Mouse (Mus musculus) heart, adult 2 months (tissue): ENCODE measurements at regions not wholly inside any gene's neighbourhood (a gene's known extent, or its start where the extent isn't known, plus 50 kb on each side); places are given as distances from the start of the nearest gene placed in this dataset.

ENCODE experiments used
- DNase-seq, 2 experiments: peaks; one replicate each; pipeline ENCODE4 v3.0.0; 2021
- H3K27ac ChIP-seq: fragments of 200-600 bp; 2 replicates; pipeline ENCODE4 v1.8.1; 2022
- H3K27me3 ChIP-seq: fragments of 200-500 bp; 2 replicates; pipeline ENCODE4 v1.6.1; 2012; ENCODE audit warnings: mild to moderate bottlenecking, low read length, inconsistent platforms, mixed read lengths; ENCODE audit not compliant: control insufficient read depth, insufficient read depth
- H3K36me3 ChIP-seq: fragments of 200-500 bp; 2 replicates; pipeline ENCODE4 v1.6.1; 2012; ENCODE audit warnings: low read length, inconsistent platforms; ENCODE audit not compliant: control insufficient read depth, insufficient read depth
- H3K4me1 ChIP-seq: fragments of 200-500 bp; 2 replicates; pipeline ENCODE4 v1.6.1; 2011; ENCODE audit warnings: low read length; ENCODE audit not compliant: control insufficient read depth, insufficient read depth
- H3K4me3 ChIP-seq: fragments of 200-600 bp; 2 replicates; pipeline ENCODE4 v1.8.1; 2022
- H3K79me2 ChIP-seq: fragments of 200-500 bp; replicated peaks from 2 replicates; pipeline ENCODE4 v1.6.1; 2012; ENCODE audit warnings: mild to moderate bottlenecking, inconsistent platforms, low read length, moderate library complexity, mixed read lengths; ENCODE audit not compliant: control insufficient read depth, insufficient read depth
- H3K9ac ChIP-seq: fragments of 200-500 bp; 2 replicates; pipeline ENCODE4 v1.6.1; 2012; ENCODE audit warnings: low read depth, mild to moderate bottlenecking, control low read depth, inconsistent platforms, low read length, mixed read lengths
- CTCF ChIP-seq: fragments of 200-600 bp; IDR thresholded peaks from 2 replicates; pipeline ENCODE4 v1.8.1; 2022; ENCODE audit warnings: antibody characterized with exemption, mild to moderate bottlenecking, moderate library complexity
- EP300 ChIP-seq: fragments of 200-500 bp; IDR thresholded peaks from 2 replicates; pipeline ENCODE4 v1.6.1; 2011; ENCODE audit warnings: low read depth, low read length, control low read depth; ENCODE audit not compliant: insufficient read depth
- POLR2A ChIP-seq: fragments of 200-500 bp; IDR thresholded peaks from 2 replicates; pipeline ENCODE4 v1.6.1; 2011; ENCODE audit warnings: mild to moderate bottlenecking, low read depth, low read length, control low read depth; ENCODE audit not compliant: insufficient read depth
- WGBS: fragments of 180-500 bp; shearing (Covaris S2); methylation state at CpG from one replicate; pipeline ENCODE4 v1.1.7; 2018; 5-methylcytosine and 5-hydroxymethylcytosine counted together
- intact Hi-C: fragments of 180-260 bp; cut with DNase I; formaldehyde crosslinking; loops from one replicate; pipeline ENCODE4 v1.15.1; 2025

GRCm38 (mm10) chr2:133724310-133724709, 172.4 kb downstream of the Bmp2 start:
- Histone ChIP-seq H3K36me3 (no peaks in the 10 kb centered on the region), H3K4me3 (no peak overlapping the region), H3K9ac (no peak overlapping the region), H3K4me1 (no peaks in the 10 kb centered on the region), H3K27me3 (no peaks in the 10 kb centered on the region), H3K79me2 (no peaks in the 10 kb centered on the region), H3K27ac (no peak overlapping the region)
- TF ChIP-seq POLR2A: no peak
- peak; percentile 47 for TF ChIP-seq CTCF
- intact Hi-C loops: no loop called here
- no peak for DNase-seq
- WGBS: 71% methylated on average over 7 of the region's 7 CpGs

- H3K79me2 ChIP-seq: no peaks in the 10 kb centered on the region
- 58% methylated on average over 6 of the region's 6 CpGs for WGBS
- no peak for DNase-seq
- H3K27ac ChIP-seq: no peak overlapping the region
- TF ChIP-seq EP300 (no peak), CTCF (no peak), POLR2A (no peak)
- H3K9ac ChIP-seq: no peak overlapping the region
- H3K36me3 ChIP-seq: no peaks in the 10 kb centered on the region
- intact Hi-C loops: no loop called here
- no peaks in the 10 kb centered on the region for H3K4me1 ChIP-seq
- H3K27me3 ChIP-seq: no peaks in the 10 kb centered on the region
- H3K4me3 ChIP-seq: no peak overlapping the region
Measured at GRCm38 (mm10) chr2:133724757-133725156, 172.8 kb downstream of the Bmp2 start.

- 67% methylated on average over 9 of the region's 9 CpGs for WGBS
- H3K27ac ChIP-seq: no peak overlapping the region
- no peak for TF ChIP-seq CTCF
- TF ChIP-seq POLR2A: no peak
- no peak for TF ChIP-seq EP300
- H3K27me3 ChIP-seq: no peaks in the 10 kb centered on the region
- intact Hi-C loops: no loop called here
- no peak overlapping the region for H3K9ac ChIP-seq
- no peak for DNase-seq
- no peaks in the 10 kb centered on the region for H3K79me2 ChIP-seq
- H3K4me3 ChIP-seq: no peak overlapping the region
- no peaks in the 10 kb centered on the region for H3K36me3 ChIP-seq
- no peaks in the 10 kb centered on the region for H3K4me1 ChIP-seq
Measured at GRCm38 (mm10) chr2:133734469-133735225, 182.7 kb downstream of the Bmp2 start.

- Histone ChIP-seq H3K9ac (no peak overlapping the region), H3K27ac (no peak overlapping the region), H3K79me2 (no peaks in the 10 kb centered on the region), H3K27me3 (no peaks in the 10 kb centered on the region), H3K36me3 (no peaks in the 10 kb centered on the region), H3K4me3 (no peak overlapping the region), H3K4me1 (no peaks in the 10 kb centered on the region)
- intact Hi-C loops: no loop called here
- WGBS: 73% methylated on average over 10 of the region's 10 CpGs
- TF ChIP-seq POLR2A (no peak), CTCF (no peak), EP300 (no peak)
- DNase-seq: no peak
Measured at GRCm38 (mm10) chr2:133738839-133739430, 187.0 kb downstream of the Bmp2 start.

- no peak overlapping the region for H3K9ac ChIP-seq
- H3K4me3 ChIP-seq: no peak overlapping the region
- DNase-seq: no peak
- WGBS: 51% methylated on average over 4 of the region's 4 CpGs
- H3K27me3 ChIP-seq: no peaks in the 10 kb centered on the region
- H3K4me1 ChIP-seq: no peaks in the 10 kb centered on the region
- no peaks in the 10 kb centered on the region for H3K36me3 ChIP-seq
- intact Hi-C loops: no loop called here
- TF ChIP-seq EP300 (no peak), CTCF (no peak), POLR2A (no peak)
- no peak overlapping the region for H3K27ac ChIP-seq
- no peaks in the 10 kb centered on the region for H3K79me2 ChIP-seq
Measured at GRCm38 (mm10) chr2:133748493-133748892, 196.5 kb downstream of the Bmp2 start.

DNA sequence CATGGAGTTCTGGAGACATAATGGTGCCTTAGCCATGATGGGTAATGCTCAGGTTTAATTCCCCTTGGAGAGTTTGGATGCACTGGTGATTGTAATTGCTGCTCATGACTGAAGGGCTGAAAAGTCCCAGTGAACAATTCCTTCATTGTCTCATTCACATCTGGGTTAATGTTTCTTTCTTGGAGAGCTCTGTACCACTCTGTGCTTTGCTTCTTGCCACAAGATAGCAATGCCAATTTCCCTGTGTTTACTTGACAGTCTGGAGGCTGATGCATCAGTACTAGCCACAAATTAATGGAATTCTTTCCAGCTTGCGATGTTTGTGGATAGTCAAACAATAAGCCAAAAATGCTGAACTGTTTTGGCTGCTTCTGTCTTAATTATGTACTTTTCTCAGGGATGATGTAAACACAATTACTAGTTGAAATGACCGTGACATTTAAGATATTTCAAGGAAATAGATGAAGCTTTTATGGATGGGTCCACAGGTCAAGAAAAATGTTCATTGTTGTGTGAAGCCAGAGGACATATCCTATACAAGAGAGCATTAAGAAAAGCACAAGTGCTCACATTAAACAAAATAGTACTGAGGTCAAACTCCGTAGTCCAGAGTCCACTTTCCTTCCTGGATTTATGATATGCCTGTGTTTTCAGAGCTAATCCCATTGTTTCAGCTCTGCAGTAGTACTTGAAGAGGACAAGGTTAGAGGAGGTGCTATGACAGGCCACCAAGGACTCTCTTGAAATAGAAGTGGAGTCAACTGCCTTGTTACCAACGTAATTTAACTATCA, 198.1 kb downstream of the Bmp2 start:
- Histone ChIP-seq H3K79me2 (no peaks in the 10 kb centered on the region), H3K27ac (no peak overlapping the region), H3K4me3 (no peak overlapping the region), H3K4me1 (no peaks in the 10 kb centered on the region), H3K9ac (no peak overlapping the region), H3K27me3 (no peaks in the 10 kb centered on the region), H3K36me3 (no peaks in the 10 kb centered on the region)
- 55% methylated on average over 4 of the region's 4 CpGs for WGBS
- no peak for DNase-seq
- intact Hi-C loops: no loop called here
- TF ChIP-seq CTCF (no peak), POLR2A (no peak), EP300 (no peak)
